Mouse (Mus musculus) left cerebral cortex, adult 18-20 months (tissue): Measurements from ENCODE around the gene Fmo1. TPM values are rescaled to one million over a fixed set of nuclear protein-coding genes. Genes with fewer than 3 reads are reported as not detected.
A peak's percentile ranks its signal among the peaks of the same experiment; 100 is the strongest.

Experiments
- DNase-seq, 2 experiments: peaks; one replicate each; pipeline ENCODE4 v3.0.0; 2021 to 2022; ENCODE audit warnings: low spot score in 2 of 2, mixed read lengths in 1 of 2
- long read RNA-seq, 2 experiments: library from polyadenylated mRNA; stranded (forward); transcript quantifications; one replicate each; pipeline ENCODE4 v2.0.0; 2021
- total RNA-seq, 2 experiments: library from RNA; stranded (reverse); gene quantifications; 2 replicates each; pipeline ENCODE4 v1.2.3; 2021

Fmo1 gene
- total RNA-seq = 10 to 100 TPM; 12.1 to 15.9 TPM
- long read RNA-seq, experiment 1, partial matches to known transcripts = 7 of 9 reads
- long read RNA-seq, experiment 1, other reads (novel, unspliced or antisense) = 2 of 9 reads
- long read RNA-seq, experiment 2, partial matches to known transcripts = 3 of 3 reads
- long read RNA-seq, experiment 2, other reads (novel, unspliced or antisense) = 0 of 3 reads

DNA sequence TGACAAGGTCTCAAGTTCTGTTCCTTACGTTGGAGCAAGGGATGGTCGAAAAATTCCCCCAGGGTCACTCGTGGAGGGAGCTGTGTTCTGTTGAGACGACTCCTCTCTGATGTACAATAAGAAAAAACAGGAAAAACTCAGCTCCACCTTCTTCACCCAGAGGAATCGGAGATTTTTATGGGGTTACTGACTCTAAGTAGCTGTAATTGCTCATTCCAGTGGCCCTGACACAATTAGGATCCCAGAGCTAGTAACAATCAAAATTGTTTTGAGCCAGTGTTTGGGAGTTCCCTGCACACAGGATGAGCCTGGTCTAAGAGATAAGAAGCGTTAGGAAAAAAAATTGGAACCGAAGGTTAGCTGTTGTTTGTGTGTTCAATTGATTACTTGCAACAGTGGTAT, at the start of gene Fmo1:
Gene Fmo1, minus strand, starts transcription at position 331 of the 402 bp plus-strand sequence.
- DNase-seq = no peak

DNA sequence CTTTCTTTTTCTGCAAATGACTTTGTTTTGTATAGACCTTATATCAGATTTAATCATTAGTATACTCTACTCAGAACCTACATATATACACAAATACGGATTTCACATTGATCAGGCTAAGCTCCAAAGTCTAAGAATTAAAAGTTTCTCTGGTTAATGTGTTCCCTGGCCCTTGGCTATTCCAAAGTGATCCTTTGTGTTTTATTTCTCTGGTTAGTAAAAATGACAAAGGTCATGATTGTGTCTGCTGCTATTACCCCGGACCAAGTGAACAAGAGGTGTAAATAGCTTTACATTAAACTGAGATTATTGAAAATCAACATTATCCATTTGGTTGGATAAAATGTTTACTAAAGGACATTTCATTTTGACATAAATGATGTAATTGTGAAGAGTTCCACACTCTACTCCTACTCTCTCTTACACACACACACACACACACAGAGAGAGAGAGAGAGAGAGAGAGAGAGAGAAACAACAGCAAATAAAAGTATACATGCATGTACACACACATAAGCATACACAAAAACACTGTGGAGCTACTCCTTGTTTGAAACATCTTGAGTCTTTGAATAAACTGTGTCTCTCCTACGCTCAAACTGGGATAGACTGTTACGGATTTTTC, 48.6 kb upstream of the Fmo1 start:
- DNase-seq = no peak

DNA sequence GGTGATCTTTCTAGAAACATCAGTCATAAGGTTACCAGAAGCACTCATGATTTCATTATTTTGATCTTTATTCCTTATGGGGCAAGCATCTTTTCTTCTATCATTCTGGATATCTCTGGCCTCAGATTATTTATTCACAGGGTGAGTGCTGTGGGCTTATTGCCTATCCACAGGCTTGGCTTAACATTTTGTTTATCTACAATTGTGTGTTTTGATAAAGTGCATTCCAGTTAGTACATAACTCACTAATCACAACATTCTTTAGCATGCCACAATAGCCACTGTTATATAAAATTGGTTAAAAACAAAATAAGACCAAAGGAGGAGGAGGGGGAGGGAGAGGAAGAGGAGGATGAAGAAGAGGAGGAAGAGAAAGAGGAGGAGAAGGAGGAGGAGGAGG, 45.7 kb upstream of the Fmo1 start:
- no peak for DNase-seq

DNA sequence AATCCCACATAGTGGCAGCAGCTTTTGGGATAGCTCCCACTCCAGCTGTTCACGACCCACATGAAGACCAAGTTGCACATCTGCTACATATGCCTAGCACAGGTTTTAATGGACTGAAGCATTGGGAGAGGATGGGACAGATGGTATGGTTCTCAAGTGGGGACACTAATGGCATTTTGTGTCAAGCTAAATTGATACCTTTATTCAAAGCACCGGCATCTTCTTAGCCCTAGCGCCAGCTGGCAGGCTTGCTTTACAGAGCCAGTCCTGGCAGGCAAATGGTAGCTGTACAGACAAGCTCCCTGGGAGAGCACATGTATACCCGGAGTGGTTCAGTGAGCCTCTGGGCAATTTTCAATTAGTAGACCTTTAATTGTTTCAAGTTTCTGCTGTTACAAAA, 35.5 kb upstream of the Fmo1 start:
- no peak for DNase-seq

DNA sequence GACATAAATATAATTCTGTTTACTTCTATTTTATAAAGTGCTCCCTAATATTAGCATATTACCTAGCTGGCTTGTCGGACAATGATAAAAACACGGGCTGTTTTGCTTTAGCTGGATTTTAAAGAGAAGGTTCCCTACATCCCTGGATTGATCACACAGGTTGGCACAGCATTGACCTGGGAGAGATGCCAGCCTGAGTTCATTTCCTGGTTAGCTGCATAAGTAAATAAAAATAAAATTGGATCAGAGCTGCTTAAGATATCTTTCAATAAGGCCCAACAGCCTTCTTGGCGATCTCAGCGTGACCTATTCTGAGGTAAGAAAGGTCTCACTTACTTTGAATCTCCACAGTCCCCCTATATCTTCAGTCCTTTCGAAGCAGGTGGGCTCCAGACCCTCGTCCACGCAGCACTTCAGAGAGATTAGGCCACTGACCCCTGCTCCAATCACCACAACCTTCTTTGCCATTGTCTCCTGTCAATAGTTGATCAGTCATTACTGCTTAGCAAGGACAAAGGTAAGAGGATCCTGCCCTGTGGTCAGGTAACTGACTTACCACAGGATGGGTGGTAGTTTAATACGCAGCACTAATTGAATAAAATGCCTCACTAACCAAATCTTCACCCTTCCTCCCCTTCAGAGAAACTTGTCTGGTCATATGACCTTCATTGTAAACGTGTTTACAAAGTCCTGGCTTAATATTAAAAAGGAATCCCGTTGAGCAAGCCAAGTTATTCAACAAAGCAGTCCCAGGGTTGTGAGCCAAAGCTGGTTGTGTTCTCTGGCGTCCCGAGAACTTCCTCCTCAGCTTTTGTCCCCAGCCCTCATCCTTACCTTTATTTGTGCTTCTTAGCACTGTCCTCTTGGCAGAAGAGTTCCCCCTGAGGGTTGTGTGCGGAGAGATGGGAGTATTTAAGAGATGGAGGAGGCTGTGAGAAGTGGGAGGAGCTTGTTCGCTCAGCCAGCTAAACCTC, 31.7 kb upstream of the Fmo1 start, which contains the start of gene Fmo2:
Gene Fmo2, minus strand, starts transcription at position 889 of the 974 bp plus-strand sequence.
- DNase-seq = no peak

DNA sequence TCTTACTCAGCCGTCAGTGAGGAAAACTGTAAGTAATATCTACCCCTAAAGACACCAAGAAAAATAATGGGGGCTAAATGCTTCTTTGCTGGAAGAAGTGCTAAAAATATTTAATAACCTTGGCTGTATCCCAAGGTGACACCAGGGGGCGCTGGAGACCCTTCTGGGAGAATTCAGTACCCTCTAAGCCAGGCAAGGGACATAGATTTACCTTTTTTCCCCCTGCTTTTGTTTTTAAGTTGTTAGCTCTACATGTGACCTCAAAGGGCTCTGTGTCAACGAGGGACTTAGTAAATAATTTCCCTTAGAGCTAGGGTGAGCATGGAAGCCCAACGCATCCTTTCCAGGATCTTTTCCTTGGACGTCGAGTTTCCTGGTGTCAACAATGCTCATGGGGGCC, 29.5 kb upstream of the Fmo1 start:
- DNase-seq = peak; percentile 71 to 81

DNA sequence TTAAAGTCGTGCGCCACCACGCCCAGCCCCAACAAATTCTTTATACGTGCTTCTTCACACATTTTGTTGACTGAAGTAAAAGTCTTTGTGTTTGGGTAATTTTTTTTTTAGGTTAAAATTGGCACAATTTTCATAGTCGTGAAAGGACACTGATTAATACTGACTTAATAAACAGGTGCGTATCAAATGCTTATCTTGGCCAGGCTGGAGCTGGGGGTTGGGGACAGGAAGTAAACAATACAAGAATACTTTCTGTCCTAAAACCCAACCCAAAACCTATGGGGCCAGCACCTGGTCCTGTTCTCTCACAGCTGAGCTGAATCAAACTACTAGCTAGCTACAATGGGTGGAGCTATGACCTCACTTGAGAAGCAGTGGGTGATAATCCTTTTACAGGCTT, 26.6 kb upstream of the Fmo1 start:
- no peak for DNase-seq

DNA sequence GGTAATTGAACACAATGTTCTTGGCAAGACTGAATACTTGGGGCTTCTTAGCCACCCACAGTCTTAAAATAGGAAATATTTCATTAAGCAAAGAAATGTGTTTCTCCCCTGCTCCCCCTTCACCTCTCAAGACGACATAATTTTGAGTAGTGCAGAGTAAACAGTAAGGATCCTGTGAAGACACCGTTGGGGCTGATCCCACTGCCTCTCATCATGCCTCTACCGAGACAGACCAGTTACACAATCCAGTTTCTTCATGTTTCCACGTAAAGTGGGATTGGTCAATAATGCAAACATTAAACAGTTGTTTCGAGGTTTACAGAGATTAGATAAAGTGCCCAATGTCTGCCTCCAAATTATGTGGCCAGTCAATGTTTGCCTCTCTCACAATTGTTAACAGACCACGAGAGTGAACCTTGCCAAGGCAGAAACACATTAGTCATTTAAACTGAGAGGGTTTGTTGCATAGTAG, 25.6 kb upstream of the Fmo1 start:
- DNase-seq = no peak

DNA sequence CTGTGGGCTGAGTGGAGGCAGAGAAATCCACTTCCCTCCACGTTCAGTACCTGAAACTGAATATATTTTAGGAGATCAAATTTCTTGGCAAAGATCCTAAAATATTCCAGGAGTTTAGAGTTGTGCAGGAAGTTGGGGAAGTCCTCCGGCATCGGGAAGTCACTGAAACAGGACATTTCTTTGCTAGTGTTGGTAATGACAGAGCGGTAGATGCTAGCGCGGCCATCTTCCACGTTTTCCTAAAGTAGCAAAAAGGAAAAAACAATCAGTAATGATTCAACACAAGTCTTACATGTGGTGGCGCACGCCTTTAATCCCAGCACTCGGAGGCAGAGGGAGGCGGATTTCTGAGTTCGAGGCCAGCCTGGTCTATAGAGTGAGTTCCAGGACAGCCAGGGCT, 22.2 kb upstream of the Fmo1 start:
- DNase-seq = no peak

DNA sequence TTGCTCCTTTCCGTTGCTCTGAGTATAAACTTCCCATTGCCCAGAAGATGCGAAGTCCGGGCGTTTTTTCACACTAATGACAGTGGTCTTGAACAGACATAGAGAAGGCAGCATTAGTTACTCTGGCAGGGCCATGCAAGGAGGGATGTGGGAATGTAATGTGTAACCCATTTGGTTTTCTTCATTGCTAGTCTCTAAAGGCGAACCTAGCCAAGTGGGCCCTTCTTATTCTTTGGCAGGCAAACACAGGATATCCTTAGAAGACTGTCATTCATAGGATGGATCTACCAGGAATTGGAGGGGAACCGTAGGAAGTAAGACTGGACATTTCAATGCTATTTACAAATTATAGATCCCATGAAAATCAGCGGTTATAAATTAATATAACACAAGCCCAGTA, 21.2 kb upstream of the Fmo1 start:
- no peak for DNase-seq

DNA sequence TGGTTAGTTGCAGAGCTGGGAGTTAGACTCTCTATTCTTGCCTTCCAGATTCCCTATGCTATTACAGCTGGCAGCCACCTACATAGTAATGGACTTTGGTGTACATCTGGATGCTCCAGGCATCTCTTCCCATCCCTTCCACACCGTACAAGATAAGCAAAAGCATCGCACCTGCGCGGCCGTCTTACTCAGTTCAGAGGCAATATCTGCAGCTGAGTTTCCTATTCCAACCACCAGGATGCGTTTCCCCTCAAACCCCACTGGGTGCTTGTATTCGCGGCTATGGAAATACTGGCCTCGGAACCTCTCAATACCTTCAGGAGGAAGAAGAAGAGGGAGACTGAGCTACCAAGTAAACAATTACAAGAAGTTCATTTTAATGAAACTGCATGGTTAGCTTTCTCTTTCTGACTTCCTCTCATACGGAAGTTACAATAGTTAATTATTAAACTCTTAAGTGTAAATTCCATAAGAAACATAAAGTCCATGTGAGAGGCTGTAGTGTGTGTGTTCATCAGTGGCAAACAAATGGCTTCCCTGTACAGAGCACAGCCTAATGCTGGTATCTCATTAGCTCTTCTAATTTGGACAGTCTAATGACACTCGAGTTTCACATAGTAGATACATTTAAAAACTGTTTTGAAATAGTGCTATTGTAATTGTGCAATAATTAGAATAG, 19.9 kb upstream of the Fmo1 start:
- no peak for DNase-seq

DNA sequence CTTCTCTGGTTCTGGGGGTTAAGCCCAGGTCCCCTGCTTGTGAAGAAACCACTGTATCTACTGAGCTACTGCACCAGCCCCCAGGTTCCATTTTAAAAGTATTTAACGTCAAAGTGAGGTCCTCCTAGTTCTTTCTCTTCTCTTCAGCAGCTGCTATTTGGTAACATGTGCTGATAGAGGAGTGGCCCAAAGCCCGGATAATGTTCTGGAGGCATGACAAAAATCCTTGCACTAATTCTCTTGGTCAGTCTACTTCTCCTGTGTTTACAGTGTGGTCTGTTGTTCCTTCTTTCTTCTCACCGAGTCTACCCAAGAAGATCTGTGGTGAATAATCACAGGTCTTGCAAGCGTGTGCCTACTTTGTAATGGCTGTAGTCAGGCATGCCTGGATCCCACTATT, 16.3 kb upstream of the Fmo1 start:
- DNase-seq = no peak

DNA sequence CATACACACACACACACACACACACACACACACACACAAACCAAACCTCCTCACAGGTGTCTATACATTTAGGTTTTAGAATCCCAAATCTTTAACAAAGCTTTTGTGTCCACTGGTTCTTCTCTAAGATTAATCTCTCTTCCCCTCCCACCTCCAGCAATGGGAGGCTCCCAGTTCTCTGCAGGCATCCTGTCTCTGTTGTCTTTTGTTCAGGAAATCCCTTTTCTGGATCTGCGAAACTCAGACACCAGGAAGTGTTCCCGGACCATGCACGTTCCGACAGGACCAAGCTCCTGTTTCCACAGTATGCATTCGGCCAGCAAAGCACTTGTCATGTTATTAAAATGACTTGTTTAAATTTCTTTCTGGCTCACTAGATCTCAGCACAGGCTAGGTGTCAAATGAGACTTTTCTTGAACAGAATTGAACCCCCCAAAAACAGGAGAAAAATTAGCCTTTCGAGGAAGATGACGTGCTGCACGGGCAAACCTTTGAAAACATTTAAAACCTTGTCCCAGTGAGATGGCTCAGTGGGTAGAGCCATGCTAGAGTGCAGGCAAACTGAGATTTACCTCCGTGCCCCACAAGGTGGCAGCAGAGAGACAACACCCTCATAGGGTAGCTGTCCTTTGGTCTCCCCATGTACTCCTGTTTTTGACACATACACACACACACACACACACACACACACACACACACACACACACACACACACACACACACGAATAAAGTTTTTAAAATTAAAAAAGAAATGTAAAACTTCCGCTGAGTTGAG, 13.4 kb upstream of the Fmo1 start:
- DNase-seq = peak; percentile 39 to 66

DNA sequence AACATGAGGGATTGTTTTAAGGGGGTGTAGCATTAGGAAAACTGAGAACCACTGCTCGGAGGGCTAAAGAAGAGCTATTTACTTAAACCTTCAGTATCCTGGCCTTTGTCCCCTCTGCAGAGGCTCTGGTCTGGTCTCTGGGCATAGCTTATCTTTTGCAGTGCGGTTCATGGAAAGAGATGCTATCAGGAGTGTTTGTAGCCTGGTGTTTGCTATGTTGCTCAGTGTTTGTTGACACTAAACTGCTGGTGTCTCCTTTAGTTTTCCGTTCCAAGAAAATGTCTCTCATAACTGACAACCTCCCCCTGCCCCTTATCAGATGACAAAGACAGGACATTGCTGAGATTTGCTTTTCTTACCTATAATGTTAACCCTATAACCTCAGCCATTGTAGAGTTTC, 8.7 kb upstream of the Fmo1 start:
- no peak for DNase-seq

DNA sequence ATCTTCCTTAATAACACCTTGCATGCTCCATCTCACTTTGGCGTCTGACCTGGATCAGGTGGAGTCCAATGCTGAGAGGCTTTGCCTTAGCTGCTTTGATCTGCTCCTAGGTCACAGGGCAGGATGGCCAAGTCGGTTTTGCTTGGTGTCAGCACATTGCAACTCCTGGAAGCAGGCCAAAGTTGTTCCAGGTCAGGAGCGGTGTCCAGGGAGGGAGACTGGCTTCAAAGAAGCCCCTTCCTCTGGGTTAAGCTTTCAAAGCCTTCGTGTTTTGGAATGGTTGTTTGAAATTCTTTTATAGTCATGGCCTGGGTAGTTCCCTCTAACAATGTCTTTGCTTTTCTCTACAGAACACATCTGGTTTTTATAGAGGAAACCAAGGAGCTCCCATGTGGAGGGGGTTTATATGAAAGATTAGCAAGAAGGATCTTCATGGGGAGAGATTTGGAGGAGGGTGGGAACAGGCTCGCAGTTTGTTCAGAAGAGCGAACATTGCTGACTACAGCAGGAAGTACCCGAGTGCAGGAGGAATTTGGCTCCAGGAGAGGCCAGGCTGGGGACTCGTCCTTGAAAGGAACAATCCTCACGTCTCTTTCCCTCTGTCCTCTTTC, 5.4 kb upstream of the Fmo1 start:
- DNase-seq = no peak

DNA sequence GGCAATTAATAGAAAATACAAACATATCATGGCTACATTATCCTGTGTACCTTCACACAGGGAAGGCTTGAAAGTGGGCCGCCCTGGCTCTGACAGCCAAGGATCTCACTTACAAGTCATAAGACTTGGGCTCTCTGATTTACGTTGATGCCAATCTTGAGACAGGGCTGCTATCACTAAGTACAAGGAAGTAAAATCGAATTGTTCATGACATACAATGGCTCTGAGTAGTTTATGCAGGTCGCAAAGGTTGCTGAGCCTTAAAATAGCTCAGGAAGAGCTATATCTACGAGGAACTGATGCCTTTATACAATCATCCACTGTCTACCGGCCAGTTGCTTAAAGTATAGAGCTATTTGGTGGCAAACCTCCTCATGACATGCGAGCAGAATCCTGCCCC, 4.6 kb upstream of the Fmo1 start:
- no peak for DNase-seq

DNA sequence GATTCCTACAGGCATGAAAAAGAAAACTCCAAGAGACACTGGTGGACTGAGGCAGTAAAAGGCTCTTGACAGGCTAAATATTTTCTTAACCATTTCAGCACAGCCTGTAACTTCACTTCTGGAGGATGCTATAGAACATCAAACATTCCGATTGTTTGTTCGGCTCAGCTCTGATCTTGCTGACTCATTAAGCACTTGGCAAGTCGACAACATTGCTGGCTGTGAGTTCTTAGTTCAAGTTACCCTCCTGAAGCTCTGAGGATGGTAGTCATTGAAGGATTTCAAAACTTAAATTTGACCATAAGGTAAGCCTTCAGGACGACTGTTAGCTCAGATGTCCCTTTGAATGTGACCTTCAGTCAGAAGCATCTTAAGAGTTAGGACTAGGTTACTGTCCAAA, 986 bp upstream of the Fmo1 start:
- no peak for DNase-seq

DNA sequence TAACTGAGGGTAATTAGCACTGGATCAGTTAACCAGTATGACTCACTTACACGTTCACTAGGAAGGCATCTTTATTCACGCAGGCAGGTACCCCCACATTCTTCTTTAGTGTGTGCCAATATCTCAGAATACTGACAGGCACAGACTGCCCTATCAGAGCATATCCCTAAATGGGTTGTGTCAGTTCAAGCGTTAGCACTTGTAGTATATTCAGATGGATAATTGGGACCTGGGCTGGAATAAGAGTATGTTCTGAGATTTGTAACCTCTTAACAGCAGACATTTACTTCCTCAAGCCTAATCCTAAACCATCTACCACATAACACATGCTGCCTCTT, 948 bp downstream of the Fmo1 start:
- no peak for DNase-seq

DNA sequence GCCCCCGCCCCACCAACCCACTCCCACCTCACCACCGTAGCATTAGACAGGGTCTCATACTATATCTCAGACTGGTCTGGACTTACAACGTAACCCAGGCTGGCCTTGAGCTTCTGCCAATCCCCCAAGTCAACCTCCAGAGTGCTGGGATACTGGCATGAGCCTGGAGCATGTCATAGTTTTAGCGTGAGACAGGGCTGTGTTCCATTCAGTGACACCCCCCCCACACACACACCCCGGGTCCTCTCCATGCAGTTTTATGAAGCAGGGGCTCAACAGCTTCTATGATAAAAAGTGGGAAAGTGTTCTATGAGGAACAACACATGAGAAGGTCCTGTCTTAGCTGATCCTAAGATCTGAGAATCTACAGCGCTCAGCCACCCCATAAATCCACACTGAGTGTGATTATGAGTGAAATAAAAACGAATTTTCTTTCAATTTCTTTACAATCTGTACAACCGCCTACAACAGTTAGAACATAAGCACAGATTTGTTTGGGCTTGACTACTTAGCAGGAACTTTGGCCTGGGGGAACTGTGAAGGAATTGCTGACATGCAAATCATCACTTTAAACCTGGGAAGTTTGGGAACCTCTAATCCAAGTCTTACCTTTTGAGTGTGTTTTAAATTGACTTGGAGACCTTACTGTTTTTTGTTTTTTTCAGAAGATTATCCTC, 1.5 kb downstream of the Fmo1 start:
- DNase-seq = no peak

DNA sequence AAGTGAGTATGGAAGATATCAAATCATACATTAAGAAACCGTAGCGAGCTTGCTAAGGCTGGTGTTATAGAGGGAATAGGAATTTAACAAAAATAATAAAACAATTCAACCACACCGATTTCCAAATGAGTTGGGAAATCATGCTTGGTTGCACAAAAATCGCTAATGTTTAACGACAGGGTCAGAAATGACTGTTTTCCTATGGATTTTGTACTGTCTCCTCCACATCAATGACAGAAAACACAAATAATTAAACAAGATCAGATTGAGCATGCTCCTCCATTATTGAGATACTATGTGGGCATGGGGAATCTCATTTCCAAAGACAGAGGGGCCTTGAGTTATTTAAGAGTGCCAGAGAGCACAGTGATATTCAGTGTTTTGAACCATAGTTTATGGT, 2.1 kb downstream of the Fmo1 start:
- no peak for DNase-seq
